Mouse (Mus musculus): ENCODE results near the gene Plcxd2. TPM values are rescaled to one million over a fixed set of nuclear protein-coding genes. Genes with fewer than 3 reads are reported as not detected.

Gene Plcxd2
- polyA plus RNA-seq, 2 experiments from 2014 or later = 3.2 to 6.8 TPM

- ATAC-seq = no peak
Measured at GRCm38 (mm10) chr16:45936521-45936920, 73.5 kb downstream of the Plcxd2 start.

- ATAC-seq = no peak
Measured at GRCm38 (mm10) chr16:45935956-45936483, 74.0 kb downstream of the Plcxd2 start.

GRCm38 (mm10) chr16:45934721-45935407, 75.2 kb downstream of the Plcxd2 start:
- no peak for ATAC-seq

GRCm38 (mm10) chr16:45930308-45930707, 79.7 kb downstream of the Plcxd2 start:
- ATAC-seq = no peak

GRCm38 (mm10) chr16:45928090-45928489, 81.9 kb downstream of the Plcxd2 start:
- ATAC-seq = no peak

- ATAC-seq = no peak
Measured at GRCm38 (mm10) chr16:45927601-45928000, 82.4 kb downstream of the Plcxd2 start.

GRCm38 (mm10) chr16:45926875-45927274, 83.1 kb downstream of the Plcxd2 start:
- ATAC-seq = no peak

GRCm38 (mm10) chr16:45923731-45924424, 86.1 kb downstream of the Plcxd2 start:
- ATAC-seq = no peak

- no peak for ATAC-seq
Measured at GRCm38 (mm10) chr16:45922546-45923229, 87.3 kb downstream of the Plcxd2 start.

GRCm38 (mm10) chr16:45919572-45919971, 90.4 kb downstream of the Plcxd2 start:
- no peak for ATAC-seq

Other genes starting within 250 kb of the Plcxd2 start
- gene Phldb2, start 56.6 kb downstream of the Plcxd2 start, polyA plus RNA-seq (2017; shearing (Covaris generic)) = not detected
- 100 to 1,000 TPM; 132 to 133 TPM for gene Cd96, start 110.0 kb upstream of the Plcxd2 start, polyA plus RNA-seq (2017; shearing (Covaris generic))
- 10 to 100 TPM in 1 of 2 experiments, 1 to 10 TPM in 1; 3.6 to 25.0 TPM for gene Gm4737, start 144.9 kb upstream of the Plcxd2 start, polyA plus RNA-seq (2017; shearing (Covaris generic))

All from activated CD4-positive, CD25-positive, alpha-beta regulatory T cell, adult 4 months (primary cell).